Mouse (Mus musculus) ovary, adult 10 weeks (tissue): Measurements from ENCODE around the gene Grm7. TPM values are rescaled to one million over a fixed set of nuclear protein-coding genes. Genes with fewer than 3 reads are reported as not detected.

ENCODE experiments used
- polyA plus RNA-seq: library from polyadenylated mRNA; stranded (reverse); fragments of 350-450 nt; fragmentation: Illumina TruSeq; extraction: RNeasy Lipid Tissue Mini Kit (QIAGEN cat#74804); gene quantifications from one replicate; pipeline ENCODE4 v1.2.3, GENCODE M21; 2014

Gene Grm7
- 3.2 TPM for polyA plus RNA-seq

GRCm38 (mm10) chr6:110645411-110646361 is at the start of gene Grm7:
Gene Grm7 (plus strand): TSS chr6:110645581.

